Mouse (Mus musculus) brain, embryonic 14.5 days (tissue): Measurements from ENCODE around the gene Ubald2.

ENCODE experiments used
- CTCF ChIP-seq: fragments of 200-500 bp; IDR thresholded peaks from 2 replicates; pipeline ENCODE4 v1.5.1; 2012; ENCODE audit warnings: inconsistent platforms, mild to moderate bottlenecking, moderate library complexity, borderline replicate concordance; ENCODE audit not compliant: insufficient read depth, insufficient read length; ENCODE audit errors: extremely low read depth
- POLR2A ChIP-seq: fragments of 200-500 bp; IDR thresholded peaks from 2 replicates; pipeline ENCODE4 v1.6.1; 2012; ENCODE audit warnings: mild to moderate bottlenecking, inconsistent platforms, borderline replicate concordance; ENCODE audit not compliant: poor library complexity, insufficient read depth, insufficient read length, severe bottlenecking; ENCODE audit errors: extremely low read depth

GRCm38 (mm10) chr11:116396934-116397330, 37.0 kb upstream of the Ubald2 start:
- no peak for TF ChIP-seq CTCF
- TF ChIP-seq POLR2A: no peak
